Mouse (Mus musculus) skeletal muscle tissue, postnatal 0 days (tissue): ENCODE measurements around the gene Slc16a13. TPM values are rescaled to one million over a fixed set of nuclear protein-coding genes. Genes with fewer than 3 reads are reported as not detected.

Source experiments
- microRNA counts: library from miRNA; unstranded; fragments of <30 nt; microRNA quantifications from one replicate; lab custom pipeline; 2015
- microRNA-seq, 2 experiments: library from miRNA; unstranded; fragments of <30 nt; microRNA quantifications; one replicate each; pipeline ENCODE4; 2016
- polyA plus RNA-seq: library from polyadenylated mRNA; unstranded; fragments of >200 nt; fragmentation: Nextera tagmentation; extraction: Ambion mirVana; gene quantifications from 2 replicates; pipeline ENCODE4 v1.2.1, GENCODE M21; 2015

The Slc16a13 gene
- 1.3 and 2.4 TPM in 2 replicates for polyA plus RNA-seq

DNA sequence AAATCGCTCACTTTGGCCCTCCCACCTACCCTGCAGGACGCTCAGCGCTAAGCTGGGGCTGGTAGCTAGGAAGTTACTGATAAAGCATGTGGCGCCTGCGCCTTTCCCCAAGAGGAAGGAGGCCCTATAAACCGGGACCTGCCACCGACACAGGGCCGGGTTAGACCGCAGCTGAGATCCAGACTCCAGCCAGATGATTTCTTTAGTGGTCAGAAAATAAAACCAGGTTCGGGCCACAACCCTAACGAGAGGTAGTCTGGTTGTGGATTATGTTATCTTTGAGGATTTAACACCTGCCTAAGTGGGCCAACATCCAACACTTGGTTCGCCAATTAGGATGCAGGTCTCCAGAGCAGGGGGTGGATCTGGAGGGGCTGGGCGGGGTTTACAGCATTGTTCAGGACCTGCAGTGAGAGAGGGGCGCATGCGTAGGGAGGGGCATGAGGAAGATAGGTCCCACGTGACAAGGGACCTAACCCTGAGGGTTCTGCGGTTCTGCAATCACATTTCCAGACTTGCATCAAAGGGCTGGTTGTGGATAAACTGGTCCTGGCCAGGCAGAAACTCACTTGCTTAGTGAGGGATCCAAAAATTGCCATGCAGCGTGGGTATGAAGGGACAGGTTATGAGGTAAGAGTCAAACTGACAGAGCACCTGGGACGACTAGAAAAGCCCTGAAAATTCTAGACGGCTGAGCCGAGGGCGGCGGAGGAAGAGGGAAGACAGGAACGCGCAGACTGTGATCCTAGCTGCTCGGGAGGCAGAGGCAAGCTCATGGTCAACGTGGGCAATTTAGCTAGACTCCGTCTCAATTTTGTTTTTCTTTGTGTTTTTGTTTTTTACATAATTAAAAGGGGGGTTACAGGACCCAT, at the start of gene Slc16a13:
Gene Slc16a13 (minus strand): TSS at position 334 of the 872 bp plus-strand sequence.

DNA sequence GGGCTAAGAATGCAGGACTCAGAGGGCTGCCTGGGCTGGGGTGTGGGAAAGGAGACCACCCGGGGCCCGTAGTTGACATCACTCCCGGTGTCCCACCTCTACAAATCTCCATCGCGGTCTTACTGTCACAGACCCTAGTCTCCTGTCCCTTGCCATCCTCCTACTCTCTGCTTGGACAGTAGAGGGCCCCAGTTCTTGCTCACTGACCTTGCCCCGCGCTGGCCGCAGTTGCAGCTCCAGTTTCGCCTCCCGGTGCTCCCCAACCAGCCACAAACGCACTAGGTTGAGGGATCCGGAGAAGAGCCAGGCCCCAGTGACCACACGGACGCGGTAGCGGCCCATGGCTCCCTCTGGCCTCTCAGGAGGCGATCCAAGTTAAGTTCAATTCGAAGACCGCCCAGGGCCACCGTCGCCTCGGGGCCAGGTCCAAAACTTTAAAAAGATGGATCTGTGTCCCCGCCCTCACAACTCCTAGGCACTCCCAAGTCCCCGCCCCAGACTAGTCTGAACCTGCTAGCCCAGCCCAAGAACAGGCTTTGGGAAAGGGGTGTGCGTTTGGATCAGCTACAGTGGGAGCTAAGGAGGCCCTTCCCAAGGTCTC, 34.2 kb upstream of the Slc16a13 start, which contains the start of gene Alox12:
Gene Alox12 (minus strand): TSS at position 423 of the 601 bp plus-strand sequence.

DNA sequence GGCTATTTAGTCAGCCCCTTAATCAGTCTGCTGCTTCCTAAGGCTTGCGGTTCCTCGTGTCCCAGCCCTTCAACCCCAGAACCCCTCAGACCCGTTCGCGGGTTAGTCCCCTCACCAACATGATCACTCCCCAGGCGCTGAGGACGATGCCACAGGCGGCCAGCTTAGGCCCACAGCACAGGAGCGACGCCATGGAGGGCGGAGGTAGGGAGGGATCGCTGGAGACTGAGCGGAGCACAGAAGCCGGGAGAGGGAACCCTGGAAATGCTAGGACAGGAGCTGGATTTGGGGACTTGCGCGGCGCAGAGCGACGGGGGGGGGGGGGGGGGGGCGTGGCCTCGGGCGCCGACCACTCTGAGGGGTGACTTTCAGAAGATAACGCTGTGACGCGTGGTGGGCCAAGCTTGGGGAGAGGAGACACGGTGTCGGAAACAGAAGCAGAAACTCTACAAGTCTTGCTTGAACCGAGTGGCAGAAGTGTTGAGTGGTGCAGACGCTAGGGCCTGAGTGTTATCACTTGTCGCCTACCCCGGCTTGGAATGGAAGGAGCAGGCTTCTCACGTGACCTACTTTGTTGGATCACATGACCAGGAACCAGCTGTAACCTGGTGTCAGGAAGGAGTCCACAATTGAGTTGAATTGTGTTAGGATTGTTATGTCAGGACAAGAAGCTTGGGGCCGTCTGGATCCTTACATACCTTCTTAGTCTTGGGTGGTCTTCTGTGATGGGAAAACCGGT, 18.8 kb upstream of the Slc16a13 start, which contains the start of the genes Gm21988 and Rnasek:
Gene Gm21988 (minus strand): TSS at position 290 of the 739 bp plus-strand sequence.
Gene Rnasek (minus strand): TSS at position 302 of the 739 bp plus-strand sequence.

DNA sequence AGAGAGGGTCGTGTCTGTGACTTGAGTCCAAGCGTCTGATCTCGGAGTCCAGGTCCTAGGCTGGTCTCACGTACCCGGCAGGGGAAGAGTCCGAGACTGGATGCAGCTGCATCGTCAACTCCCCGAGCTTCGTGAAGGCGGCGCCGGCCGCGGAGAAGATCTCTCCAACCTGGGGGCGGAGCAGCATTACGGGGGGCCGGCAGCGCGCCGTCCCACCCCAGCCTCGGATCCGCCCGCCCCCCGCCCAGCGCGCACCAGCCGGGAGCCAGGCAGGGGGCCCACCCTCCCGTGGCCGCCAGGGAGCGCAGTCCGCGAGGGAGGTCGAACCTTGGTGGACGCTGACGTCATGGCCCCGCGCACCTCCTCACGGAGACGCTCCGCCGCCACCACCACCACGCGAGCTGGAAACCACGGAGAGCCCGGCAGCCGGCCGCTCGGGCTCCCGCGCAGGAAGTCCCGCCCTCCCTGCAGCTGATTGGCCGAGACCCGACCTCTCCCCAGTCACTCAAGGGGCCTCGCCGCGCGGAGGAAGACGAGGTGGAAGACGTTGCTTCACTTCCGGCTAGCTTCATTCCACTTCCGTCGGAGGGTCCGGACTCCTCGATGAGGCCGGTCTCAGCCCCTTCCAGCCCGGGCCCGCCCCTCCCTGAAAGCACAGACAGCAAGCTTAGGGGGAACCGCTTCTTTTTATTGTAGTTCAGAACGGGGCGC, 16.7 kb upstream of the Slc16a13 start, which contains the start of gene 0610010K14Rik:
Gene 0610010K14Rik (minus strand): TSS at position 458 of the 711 bp plus-strand sequence.

DNA sequence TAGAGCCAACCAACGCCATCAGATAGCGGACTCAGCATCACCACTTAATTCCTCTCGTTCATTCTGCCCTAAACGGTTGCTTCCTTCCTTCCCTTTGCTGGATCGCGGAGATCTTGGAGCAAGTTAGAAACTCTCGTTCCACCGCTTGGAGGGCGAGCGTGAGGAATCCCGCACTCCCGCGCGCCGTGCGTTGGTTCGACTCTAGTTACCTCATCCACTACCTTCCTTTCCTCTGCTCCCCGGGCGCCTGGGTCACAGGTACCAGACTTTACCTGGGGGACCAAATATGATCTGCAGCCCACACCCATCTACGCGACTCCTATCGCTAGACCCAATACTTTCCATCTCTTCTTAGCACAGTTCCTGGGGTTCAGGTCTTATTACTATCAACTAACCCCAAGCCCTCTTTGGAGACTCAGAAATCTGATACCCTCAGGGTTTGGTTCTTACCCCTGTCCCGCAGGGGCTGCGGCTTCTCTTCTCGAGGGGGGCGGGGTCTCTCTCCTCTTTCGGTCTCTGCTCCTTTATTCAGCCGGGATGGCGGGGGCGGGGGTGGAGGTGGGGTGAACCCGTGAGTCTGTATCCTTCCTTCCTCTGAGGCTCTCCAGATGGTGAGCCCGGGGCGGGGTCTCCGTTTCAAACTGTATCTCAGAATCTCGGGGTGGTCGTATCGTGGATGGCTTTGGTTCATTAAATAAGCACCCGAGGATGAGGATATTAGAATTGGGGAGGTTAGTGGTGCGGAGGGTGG, 8.6 kb upstream of the Slc16a13 start, which contains the start of gene Bcl6b:
Gene Bcl6b (minus strand): TSS at position 539 of the 751 bp plus-strand sequence.

DNA sequence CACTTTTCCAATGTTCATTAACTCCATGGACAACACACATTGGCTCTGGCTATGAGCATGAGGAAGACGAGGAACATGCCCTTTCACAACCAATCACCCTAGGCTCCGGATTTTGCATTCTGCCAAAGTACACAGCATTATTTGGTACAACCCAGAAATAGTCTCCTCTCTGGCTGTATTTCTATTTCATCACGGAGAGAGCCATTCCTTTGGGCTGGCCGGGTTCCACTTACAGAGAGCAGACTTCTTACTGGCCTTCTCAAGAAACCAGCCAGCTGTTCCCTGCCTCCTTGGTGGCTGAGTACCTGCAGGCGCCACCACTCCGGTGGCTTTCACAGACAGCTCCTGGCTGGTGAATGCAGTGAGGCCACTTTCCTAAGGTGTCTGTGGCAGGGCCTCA, 8.4 kb downstream of the Slc16a13 start, which contains the start of gene Slc16a11:
Gene Slc16a11 (plus strand): TSS at position 330 of the 400 bp plus-strand sequence.

MicroRNAs encoded within 50 kb of the gene (microRNA counts, 519-probe panel; counts per million panel counts)
- microRNA mmu-miR-195 (lab: Ali Mortazavi, UCI) = 296 counts per million, percentile 58 among the panel's probes with 10 or more counts
- microRNA mmu-miR-497 (lab: Ali Mortazavi, UCI) = 1,860 counts per million, percentile 64 among the panel's probes with 10 or more counts

Small RNA genes within 50 kb of the gene (microRNA-seq; reads per million reads assigned to microRNA genes)
- gene Mir195a (617 to 804 reads per million in 2 experiments), gene Mir497 (0 reads per million in 2 experiments), gene Mir497b (0 reads per million in 2 experiments)

Other genes starting within 250 kb of the Slc16a13 start
- 42.1 and 46.1 TPM in 2 replicates for gene Ctdnep1, start 239.9 kb downstream of the Slc16a13 start, polyA plus RNA-seq
- gene Elp5, start 238.5 kb downstream of the Slc16a13 start, polyA plus RNA-seq = 86.0 and 92.4 TPM in 2 replicates
- 320 and 389 TPM in 2 replicates for gene Gabarap, start 229.9 kb downstream of the Slc16a13 start, polyA plus RNA-seq
- 31.1 and 33.7 TPM in 2 replicates for gene Phf23, start 225.3 kb downstream of the Slc16a13 start, polyA plus RNA-seq
- 11.2 and 11.8 TPM in 2 replicates for gene Dvl2, start 220.5 kb downstream of the Slc16a13 start, polyA plus RNA-seq
- gene Acadvl, start 205.7 kb downstream of the Slc16a13 start, polyA plus RNA-seq = 311 and 331 TPM in 2 replicates
- 3.3 and 5.3 TPM in 2 replicates for gene Dlg4, start 204.1 kb downstream of the Slc16a13 start, polyA plus RNA-seq
- 0.13 and 0.21 TPM in 2 replicates for gene Asgr1, start 167.0 kb downstream of the Slc16a13 start, polyA plus RNA-seq
- 0.23 and 0.68 TPM in 2 replicates for gene Asgr2, start 128.4 kb downstream of the Slc16a13 start, polyA plus RNA-seq
- gene Mgl2, start 90.7 kb downstream of the Slc16a13 start, polyA plus RNA-seq = 8.2 and 9.7 TPM in 2 replicates
- 4.7 and 11.4 TPM in 2 replicates for gene Clec10a, start 64.9 kb downstream of the Slc16a13 start, polyA plus RNA-seq
- gene Slc16a11, start 8.3 kb downstream of the Slc16a13 start, polyA plus RNA-seq = 0.37 and 0.59 TPM in 2 replicates
- gene Bcl6b, start 8.7 kb upstream of the Slc16a13 start, polyA plus RNA-seq = 6.5 and 8.3 TPM in 2 replicates
- gene 0610010K14Rik, start 16.9 kb upstream of the Slc16a13 start, polyA plus RNA-seq = 70.9 and 85.5 TPM in 2 replicates
- gene Gm21988, start 18.8 kb upstream of the Slc16a13 start, polyA plus RNA-seq = 6.0 and 7.6 TPM in 2 replicates
- gene Rnasek, start 18.8 kb upstream of the Slc16a13 start, polyA plus RNA-seq = 228 and 235 TPM in 2 replicates
- gene Alox12, start 34.3 kb upstream of the Slc16a13 start, polyA plus RNA-seq = 0.91 and 1.7 TPM in 2 replicates
- 0.21 and 0.27 TPM in 2 replicates for gene Alox12e, start 101.6 kb upstream of the Slc16a13 start, polyA plus RNA-seq
- 0.08 and 0.12 TPM in 2 replicates for gene Alox15, start 131.0 kb upstream of the Slc16a13 start, polyA plus RNA-seq
- gene Pelp1, start 189.0 kb upstream of the Slc16a13 start, polyA plus RNA-seq = 11.7 and 12.6 TPM in 2 replicates
- gene Arrb2, start 211.6 kb upstream of the Slc16a13 start, polyA plus RNA-seq = 8.7 and 12.3 TPM in 2 replicates
- 13.6 and 16.3 TPM in 2 replicates for gene Med11, start 230.9 kb upstream of the Slc16a13 start, polyA plus RNA-seq
- 0.30 and 0.38 TPM in 2 replicates for gene Zmynd15, start 238.4 kb upstream of the Slc16a13 start, polyA plus RNA-seq
- 2.9 and 3.2 TPM in 2 replicates for gene Cxcl16, start 238.9 kb upstream of the Slc16a13 start, polyA plus RNA-seq